Mouse (Mus musculus) layer of hippocampus, postnatal 36 days (tissue): ENCODE measurements around the gene Cpn2. TPM values are rescaled to one million over a fixed set of nuclear protein-coding genes. Genes with fewer than 3 reads are reported as not detected.

Experiments used
- DNase-seq, 2 experiments: peaks; one replicate each; pipeline ENCODE4 v3.0.0; 2022
- total RNA-seq, 2 experiments: library from RNA; stranded (reverse); gene quantifications; 2 replicates each; pipeline ENCODE4 v1.2.3; 2021

The Cpn2 gene
- total RNA-seq: not detected

DNA sequence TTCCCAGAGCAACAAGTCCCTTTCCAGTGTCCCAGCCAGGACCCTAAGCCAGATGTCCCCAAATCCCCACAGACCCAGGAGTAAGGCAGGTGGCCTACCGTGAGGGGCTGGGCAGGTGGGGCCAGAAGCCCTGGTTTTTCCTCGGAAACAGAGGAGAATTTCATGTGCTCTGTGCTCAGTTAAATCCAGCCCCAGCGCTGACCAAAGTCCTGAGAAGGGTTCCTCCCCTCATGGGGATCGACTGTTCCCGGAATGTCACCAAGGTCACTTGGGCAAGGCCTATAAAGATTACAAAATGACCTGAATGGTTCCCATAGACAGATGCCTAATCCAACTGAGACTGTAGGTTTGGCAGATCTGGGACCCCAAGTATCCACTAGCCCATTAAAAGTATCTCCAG is at the start of gene Cpn2:
Cpn2 (minus strand) TSS at position 141 of the 400 bp plus-strand sequence.
- no peak for DNase-seq

DNA sequence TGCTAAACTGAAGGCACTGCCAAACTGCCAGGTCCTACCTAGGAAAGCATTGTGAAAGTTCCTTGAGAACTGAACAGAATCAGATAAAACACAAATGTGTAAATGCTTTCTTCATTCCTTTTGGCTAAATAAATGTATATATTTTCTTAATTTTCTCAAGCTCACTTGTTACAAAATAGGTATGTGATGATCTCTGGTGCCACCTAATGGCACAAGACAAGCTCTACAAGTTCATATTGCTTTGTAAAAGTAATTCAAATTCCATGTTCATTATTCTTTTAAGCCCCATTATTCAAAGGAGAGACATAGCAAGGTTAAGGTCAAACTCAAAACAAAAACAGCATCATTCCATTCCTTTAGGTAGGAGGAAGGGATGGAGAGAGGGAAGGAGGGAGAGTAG is 46.9 kb upstream of the Cpn2 start:
- DNase-seq: no peak

DNA sequence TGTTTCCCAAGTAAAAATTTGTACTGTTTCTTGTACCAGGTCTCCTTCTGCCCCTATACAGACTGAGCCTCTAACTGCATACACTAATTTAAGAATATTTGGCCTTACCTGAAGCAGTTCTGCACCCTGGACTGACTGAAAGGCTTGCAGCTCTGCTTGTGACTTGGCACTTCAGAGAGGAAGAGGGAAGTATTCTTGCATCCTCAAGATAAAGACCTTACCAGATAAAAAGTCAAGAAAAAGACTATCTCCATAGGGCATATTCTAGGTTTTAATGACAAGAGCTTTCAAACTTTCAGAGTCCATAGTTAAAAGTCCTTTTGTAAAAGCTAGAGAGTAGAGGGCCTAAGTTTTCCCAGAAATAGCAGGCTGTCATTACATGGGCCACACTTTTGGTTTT is 43.3 kb upstream of the Cpn2 start, which contains the start of gene Gp5:
Gp5 (minus strand) TSS at position 133 of the 400 bp plus-strand sequence.
- no peak for DNase-seq

DNA sequence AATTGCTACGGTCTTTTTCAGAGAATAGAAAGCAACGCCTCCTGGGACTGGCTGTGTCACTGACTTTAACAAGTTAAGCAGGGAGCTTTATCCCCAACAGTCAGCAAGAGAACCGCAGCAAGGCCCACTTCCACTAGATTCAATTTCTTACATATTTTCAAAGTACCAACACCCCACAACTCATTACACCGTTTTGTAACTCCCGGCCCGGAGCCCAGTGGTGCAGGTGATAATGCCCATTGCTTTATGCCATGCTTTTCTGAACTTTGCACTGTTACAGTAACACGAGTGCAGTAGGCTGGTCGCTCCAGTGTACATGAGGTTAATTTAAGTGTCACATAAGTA is 42.8 kb upstream of the Cpn2 start:
- DNase-seq: no peak

DNA sequence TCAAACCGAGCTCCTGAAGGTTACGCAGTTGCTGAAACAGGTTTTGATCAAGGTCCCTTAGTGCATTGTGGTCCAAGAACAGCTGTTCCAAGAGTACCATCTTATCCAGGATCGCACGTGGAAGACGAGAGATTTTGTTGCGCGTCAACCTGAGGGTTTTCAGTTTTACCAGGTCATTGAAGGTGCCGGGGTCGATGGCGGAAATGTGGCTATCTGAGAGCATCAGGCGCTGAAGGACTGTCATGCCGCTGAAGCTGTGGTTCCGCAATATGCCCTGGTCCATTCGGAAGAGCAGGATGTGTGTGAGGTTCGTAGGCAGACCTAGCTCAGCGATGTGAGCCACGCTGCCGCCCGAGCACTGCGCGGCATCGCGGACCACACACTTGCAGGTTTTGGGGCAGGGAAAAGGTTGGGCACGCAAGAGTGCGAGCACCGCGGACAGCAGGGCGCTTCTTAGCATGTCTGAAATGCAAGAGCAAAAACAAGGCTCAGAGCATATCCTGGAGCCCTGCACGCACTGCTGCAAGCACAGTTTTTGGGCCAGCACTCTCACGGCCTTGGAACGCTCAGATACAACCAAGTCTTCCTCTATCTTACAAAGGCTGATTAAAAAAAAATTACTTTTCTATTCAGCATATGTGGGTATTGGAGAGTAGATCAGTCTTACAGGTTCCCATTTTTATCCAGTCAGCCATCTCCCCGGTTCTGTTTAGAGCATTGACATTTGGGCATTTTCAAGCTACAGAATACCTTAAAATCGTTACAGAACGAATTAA is 42.3 kb upstream of the Cpn2 start:
- DNase-seq: peak; percentile 10 to 12

- peak; percentile 59 to 61 for DNase-seq
Measured at GRCm38 (mm10) chr16:30308616-30309394, 41.5 kb upstream of the Cpn2 start.

- DNase-seq: peak; percentile 11 to 24
Measured at GRCm38 (mm10) chr16:30307961-30308615, 40.8 kb upstream of the Cpn2 start.

- DNase-seq: no peak
Measured at GRCm38 (mm10) chr16:30307306-30307705, 40.0 kb upstream of the Cpn2 start.

- no peak for DNase-seq
Measured at GRCm38 (mm10) chr16:30306102-30306501, 38.8 kb upstream of the Cpn2 start.

DNA sequence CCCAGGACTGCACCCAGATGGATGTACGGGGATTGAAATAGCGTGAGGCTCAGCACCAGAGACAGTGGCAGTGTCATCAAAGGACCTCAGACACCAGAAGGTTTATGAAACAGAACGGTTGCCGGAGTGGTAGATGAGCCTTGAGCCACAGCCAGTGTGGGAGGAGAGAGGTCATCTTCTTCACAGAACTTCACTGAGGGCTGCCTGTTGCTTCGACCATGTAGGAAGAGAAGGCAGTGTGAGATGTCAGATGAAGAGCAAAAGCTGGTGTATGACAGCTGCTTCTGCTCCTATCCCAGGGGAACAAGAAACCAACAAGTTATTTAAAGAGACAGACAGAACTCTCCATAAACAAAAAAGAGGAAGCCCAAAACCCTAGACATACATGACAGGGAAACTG is 36.9 kb upstream of the Cpn2 start:
- no peak for DNase-seq

GRCm38 (mm10) chr16:30303411-30303810 is 36.1 kb upstream of the Cpn2 start:
- DNase-seq: no peak

DNA sequence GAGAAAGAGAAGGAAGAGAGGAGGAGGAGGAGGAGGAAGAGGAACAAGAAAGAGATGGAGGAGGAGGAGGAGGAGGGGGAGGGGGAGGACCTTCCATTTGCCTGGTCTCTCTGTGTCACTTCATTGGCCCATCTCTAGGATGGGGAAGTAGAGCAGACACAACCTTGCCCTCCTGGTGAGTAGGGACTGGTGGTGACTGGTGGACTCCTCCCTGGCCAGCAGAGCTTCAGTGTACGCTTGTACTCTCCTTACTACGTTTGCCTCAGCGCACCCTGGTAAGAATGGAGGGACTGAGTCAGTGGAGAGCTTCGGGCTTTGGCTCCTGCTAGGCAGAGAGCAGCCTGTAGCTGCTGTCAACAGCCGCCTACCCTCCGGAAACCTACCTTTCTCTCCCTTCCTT is 35.4 kb upstream of the Cpn2 start:
- no peak for DNase-seq

DNA sequence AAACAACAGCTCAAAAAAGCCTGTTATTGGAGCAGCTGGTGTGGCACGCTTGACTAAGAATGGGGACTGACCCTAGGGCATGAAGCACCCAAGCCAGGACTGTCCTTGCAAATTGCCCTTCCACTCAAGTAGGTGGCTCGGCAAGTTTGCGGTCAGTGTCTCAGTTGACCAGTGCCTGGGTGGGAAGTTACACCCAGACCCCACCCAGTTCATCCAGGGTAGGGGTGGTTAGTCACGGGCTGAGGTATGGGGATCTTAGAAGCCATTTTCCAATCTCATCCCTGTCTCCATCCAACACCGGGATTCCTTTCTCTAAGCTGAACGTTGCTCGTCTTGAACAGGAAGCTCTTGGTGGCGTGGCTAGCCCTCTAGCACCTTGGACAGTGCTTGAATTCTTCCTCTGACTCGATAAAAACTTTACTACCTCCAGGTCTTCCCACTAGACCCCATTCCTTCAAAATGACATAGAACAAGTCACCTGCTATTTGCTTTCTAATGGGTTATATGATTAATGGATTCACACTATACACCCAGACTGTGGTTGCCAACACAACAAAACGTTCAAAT is 32.5 kb upstream of the Cpn2 start:
- DNase-seq: no peak

DNA sequence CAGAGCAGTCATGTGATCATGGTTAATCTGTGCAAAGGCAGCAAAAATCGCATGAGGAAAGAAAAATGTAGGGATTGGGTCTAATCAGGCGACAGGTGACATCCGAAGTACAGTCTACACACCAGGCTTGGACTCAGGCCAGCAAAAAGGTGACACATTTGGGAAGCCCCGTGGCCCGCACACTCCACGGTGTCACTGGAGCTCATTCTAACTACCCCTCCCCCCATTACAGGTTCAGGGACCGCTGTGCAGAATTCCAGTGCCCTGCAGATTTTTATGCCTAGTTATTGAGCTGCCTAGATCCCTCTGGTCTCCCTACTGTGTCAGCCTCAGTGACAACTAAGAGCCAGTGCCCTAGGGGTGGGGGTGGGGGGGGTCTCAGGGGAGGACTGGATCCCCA is 30.2 kb upstream of the Cpn2 start:
- DNase-seq: no peak

DNA sequence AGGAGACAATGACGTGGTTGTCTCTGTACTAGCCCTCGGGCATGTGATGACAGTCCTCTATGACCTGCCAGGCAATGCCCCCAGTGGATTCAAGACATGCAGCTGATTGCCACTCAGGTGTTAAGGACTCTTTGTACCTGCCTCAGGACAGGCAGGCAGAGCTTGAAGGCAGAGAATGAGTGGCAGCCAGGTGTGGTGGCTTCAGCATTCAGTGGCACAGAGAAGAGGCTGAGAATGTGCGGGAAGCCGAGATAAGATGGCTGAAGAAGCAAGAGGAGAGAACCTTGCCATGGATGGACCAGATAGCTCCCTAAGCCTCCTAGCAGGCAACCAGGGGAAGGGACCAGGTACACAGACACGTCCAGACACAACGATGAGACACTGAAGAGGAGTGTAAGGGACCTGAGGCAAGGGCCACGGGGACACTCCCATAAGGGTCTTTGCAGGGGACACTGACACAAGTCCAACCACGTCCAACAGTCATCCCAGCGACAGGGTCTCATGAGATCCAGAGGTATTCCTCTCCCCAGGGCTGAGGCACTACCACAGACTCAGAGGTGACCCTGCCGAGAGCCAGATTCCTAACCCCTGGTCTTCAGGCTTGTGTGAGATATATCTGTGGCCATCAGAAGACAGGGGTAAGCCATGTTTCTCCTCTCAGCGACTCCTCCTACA is 29.4 kb upstream of the Cpn2 start:
- DNase-seq: no peak

- no peak for DNase-seq
Measured at GRCm38 (mm10) chr16:30295106-30295505, 27.8 kb upstream of the Cpn2 start.

DNA sequence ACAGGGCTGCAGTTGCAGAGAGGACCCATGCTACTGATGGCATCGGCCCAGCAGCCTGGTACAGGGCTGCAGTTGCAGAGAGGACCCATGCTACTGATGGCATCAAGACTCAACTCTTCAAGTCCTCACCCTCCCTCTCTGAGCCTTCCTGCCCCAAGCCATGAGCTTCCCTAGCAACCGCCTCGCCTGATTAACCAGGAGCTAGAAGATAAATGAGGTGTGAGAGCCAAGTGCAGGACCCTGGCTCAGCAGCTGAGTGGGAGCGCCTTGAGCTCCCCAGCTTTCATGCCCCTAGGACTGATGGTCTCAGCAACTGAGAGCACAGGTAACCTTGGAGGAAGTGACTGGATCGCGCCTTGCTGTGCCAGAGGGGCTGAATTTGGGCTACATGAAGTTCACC is 23.1 kb upstream of the Cpn2 start:
- no peak for DNase-seq

GRCm38 (mm10) chr16:30285701-30286100 is 18.4 kb upstream of the Cpn2 start:
- DNase-seq: no peak

- no peak for DNase-seq
Measured at GRCm38 (mm10) chr16:30283743-30284337, 16.5 kb upstream of the Cpn2 start.

GRCm38 (mm10) chr16:30282844-30283495 is 15.7 kb upstream of the Cpn2 start, which contains the start of gene Lrrc15:
Lrrc15 (minus strand) TSS chr16:30283256.
- DNase-seq: no peak

DNA sequence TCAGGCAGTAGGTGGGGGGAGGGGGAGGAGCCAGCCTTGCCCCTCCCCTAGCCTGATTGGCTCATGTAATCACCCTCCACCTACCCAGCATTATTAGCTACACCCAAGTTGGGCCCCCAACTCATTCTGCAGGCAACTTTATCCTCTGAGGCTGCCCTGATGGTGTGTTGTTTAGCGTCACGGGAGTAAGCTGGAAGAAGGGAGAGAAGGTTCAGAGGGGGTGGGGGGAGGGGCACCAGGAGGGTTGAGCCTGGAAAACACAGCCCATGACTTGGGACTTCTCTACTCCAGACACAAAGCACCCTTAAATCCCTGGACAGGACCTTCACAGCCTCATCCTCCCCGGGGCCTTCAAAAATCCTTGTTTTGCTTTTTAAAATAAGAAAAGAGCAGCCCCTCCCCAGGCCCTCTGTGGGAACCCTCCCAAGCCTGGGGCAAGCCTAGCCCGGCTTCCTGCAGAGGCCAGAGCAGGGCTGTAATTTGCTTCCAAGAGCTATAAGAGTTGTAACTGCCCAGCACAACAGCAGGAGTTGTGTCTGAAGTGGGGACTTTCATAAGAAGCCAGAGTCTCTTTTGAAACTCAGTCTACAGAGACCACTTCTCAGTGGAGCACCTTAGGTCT is 13.5 kb upstream of the Cpn2 start:
- DNase-seq: no peak
